Mouse (Mus musculus): Measurements from ENCODE around the gene Btbd35f15.
"Not testable (repeated sequence)": the region's sequence is repeated elsewhere in the genome, so short reads cannot be mapped to it uniquely, and the experiment has no call there.

The Btbd35f15 gene

DNA sequence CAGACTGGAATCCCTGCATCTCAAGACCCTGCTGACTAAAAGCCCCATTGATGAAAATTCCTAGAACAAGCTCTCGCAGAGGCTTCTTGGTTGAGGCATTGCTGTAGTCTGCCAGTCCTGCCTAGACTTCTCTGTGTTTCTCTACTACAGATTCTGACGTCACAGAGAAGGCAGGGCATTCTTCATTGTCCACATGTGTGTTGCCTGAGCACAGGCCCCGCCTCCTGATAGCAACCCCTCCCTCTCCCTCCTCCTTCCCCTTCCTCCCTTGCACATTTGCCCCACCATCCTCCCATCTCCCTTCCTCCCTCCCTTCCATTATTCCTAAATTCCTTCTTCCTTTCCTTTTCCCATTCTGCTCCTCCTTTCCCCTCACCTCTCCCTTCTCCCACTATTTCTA is at the start of gene Btbd35f15:
Gene Btbd35f15, minus strand, starts transcription at position 101 of the 400 bp plus-strand sequence.
- not testable (repeated sequence) for ATAC-seq (ENCODE audit: insufficient number of reproducible peaks, low FRiP score, low TSS enrichment)

Data from cerebellum, adult (tissue).